Mouse (Mus musculus) lung, embryonic 14.5 days (tissue): Measurements from ENCODE around the gene Gm11232. TPM values are rescaled to one million over a fixed set of nuclear protein-coding genes. Genes with fewer than 3 reads are reported as not detected.

Source experiments
- ATAC-seq: fragments of 200-750 bp; cut with Nextera tagmentation; 2 replicates; pipeline ENCODE4 v1.8.0; 2017; ENCODE audit warnings: mild to moderate bottlenecking, moderate TSS enrichment, moderate library complexity; ENCODE audit not compliant: insufficient read depth
- DNase-seq: peaks from one replicate; pipeline ENCODE4 v3.0.0-alpha.2; 2015
- H3K27ac ChIP-seq: fragments of 300-500 bp; sonication (generic); 2 replicates; pipeline ENCODE4 v1.5.1; 2014; ENCODE audit warnings: low read depth, mild to moderate bottlenecking, moderate library complexity
- H3K27me3 ChIP-seq: fragments of 300-500 bp; sonication (generic); 2 replicates; pipeline ENCODE4 v1.6.1; 2014; ENCODE audit warnings: low read length, control low read depth; ENCODE audit not compliant: insufficient read depth
- H3K36me3 ChIP-seq: fragments of 300-500 bp; sonication (generic); 2 replicates; pipeline ENCODE4 v1.6.1; 2014; ENCODE audit warnings: control low read depth; ENCODE audit not compliant: insufficient read depth
- H3K4me1 ChIP-seq: fragments of 300-500 bp; sonication (generic); 2 replicates; pipeline ENCODE4 v1.6.1; 2014; ENCODE audit warnings: antibody characterized with exemption, control low read depth; ENCODE audit not compliant: insufficient read depth
- H3K4me2 ChIP-seq: fragments of 300-500 bp; sonication (generic); 2 replicates; pipeline ENCODE4 v1.6.1; 2014; ENCODE audit warnings: mild to moderate bottlenecking
- H3K4me3 ChIP-seq: fragments of 300-500 bp; sonication (generic); 2 replicates; pipeline ENCODE4 v1.5.1; 2014; ENCODE audit warnings: low read depth, low read length
- H3K9ac ChIP-seq: fragments of 300-500 bp; sonication (generic); 2 replicates; pipeline ENCODE4 v1.6.1; 2014
- H3K9me3 ChIP-seq: fragments of 300-500 bp; sonication (generic); 2 replicates; pipeline ENCODE4 v1.6.1; 2016; ENCODE audit warnings: low read depth, low read length, control low read depth
- CTCF ChIP-seq: IDR thresholded peaks from 2 replicates; pipeline ENCODE4 v1.5.1; 2016; ENCODE audit warnings: antibody characterized with exemption, low read depth
- WGBS: fragments of 180-500 bp; shearing (Covaris S2); extraction: QIAGEN DNeasy Blood & Tissue Kit; methylation state at CpG from one replicate; pipeline ENCODE4 v1.1.7; 2014; 5-methylcytosine and 5-hydroxymethylcytosine counted together
- polyA plus RNA-seq: library from polyadenylated mRNA; unstranded; fragments of >200 nt; fragmentation: Nextera tagmentation; extraction: Ambion mirVana; gene quantifications from 2 replicates; pipeline ENCODE4 v1.2.1, GENCODE M21; 2014

Gm11232 gene
- polyA plus RNA-seq, 1 experiment from 2014 or later = 0.11 TPM

DNA sequence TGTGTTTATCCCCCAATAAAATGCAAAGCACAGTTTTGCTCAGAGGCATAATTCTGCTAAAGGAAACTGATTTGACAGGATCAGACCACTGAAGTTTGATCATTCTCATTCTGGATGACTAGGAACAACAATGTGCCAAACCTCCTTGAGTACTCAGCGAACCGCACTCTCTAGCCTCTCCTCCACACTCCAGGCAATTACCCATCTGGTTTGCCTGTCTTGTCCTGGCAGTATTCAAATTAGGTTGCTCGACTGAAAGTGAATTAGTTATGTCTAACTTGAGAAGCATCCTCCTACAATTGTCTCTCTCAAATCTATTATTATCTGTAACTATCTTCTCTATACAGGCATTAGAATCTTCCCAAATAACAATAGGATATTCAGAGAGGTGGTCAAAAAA lies 22.5 kb downstream of the Gm11232 start:
- no peak for ATAC-seq

DNA sequence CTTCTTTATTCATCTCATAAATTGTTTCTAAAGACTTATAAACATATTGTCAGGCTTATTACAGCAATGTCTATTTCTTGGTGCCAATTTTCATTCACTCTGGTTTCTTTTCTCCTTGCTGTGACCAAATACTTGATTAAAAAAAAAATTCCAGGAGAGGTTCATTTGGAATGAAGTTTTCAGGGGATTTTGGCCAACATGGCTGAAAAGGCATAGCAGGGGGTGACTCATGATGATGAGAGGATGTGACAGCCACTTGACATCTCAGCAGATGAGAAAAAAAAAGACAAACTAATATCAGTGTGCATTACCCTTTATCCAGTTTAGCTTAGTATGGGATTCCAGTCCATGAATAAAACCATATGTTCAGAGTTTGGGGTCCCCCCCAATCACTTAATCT lies 28.4 kb downstream of the Gm11232 start:
- Histone ChIP-seq H3K9ac (no peak overlapping the region), H3K9me3 (no peaks in the 10 kb centered on the region), H3K4me1 (no peaks in the 10 kb centered on the region), H3K27ac (no peak overlapping the region), H3K36me3 (no peaks in the 10 kb centered on the region), H3K4me3 (no peak overlapping the region), H3K4me2 (no peak overlapping the region), H3K27me3 (no peaks in the 10 kb centered on the region)
- DNase-seq = no peak
- no peak for TF ChIP-seq CTCF
- ATAC-seq = no peak

More for the DNA sequence above, 22.5 kb downstream of the Gm11232 start:
- Histone ChIP-seq H3K9ac (no peak overlapping the region), H3K4me3 (no peak overlapping the region), H3K4me2 (no peak overlapping the region), H3K27ac (no peak overlapping the region), H3K27me3 (no peaks in the 10 kb centered on the region), H3K9me3 (no peaks in the 10 kb centered on the region), H3K36me3 (no peaks in the 10 kb centered on the region), H3K4me1 (no peaks in the 10 kb centered on the region)
- no peak for TF ChIP-seq CTCF
- 81% methylated on average over 3 of the region's 3 CpGs for WGBS
- DNase-seq = no peak

DNA sequence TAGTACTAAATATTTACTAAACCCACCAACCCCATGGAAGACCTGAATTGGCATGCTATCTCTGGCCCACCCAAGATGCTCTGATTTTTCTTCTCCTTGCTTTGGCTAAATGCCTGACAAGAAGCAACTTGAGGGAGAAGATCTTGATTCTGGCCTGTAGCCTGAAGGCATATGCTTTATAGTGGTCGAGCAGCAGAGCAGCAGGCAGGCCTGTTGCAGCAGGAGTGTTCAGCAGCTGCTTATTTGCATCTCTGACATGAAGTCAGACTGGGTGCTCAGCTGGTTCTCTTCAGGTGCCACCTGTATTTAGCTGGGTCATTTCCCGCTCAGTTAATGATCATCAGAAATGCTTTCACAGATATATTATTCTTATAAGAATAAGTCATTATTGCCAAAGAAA lies 30.2 kb downstream of the Gm11232 start:
- no peak overlapping the region for H3K4me3 ChIP-seq
- H3K4me2 ChIP-seq = no peak overlapping the region
- no peak overlapping the region for H3K9ac ChIP-seq
- DNase-seq (peak; percentile 72), ATAC-seq (peak; percentile 95)
- no peaks in the 10 kb centered on the region for H3K9me3 ChIP-seq
- no peak overlapping the region for H3K27ac ChIP-seq
- 26% methylated on average over 2 of the region's 2 CpGs for WGBS
- H3K4me1 ChIP-seq = no peaks in the 10 kb centered on the region
- H3K36me3 ChIP-seq = no peaks in the 10 kb centered on the region
- TF ChIP-seq CTCF = no peak
- no peaks in the 10 kb centered on the region for H3K27me3 ChIP-seq

DNA sequence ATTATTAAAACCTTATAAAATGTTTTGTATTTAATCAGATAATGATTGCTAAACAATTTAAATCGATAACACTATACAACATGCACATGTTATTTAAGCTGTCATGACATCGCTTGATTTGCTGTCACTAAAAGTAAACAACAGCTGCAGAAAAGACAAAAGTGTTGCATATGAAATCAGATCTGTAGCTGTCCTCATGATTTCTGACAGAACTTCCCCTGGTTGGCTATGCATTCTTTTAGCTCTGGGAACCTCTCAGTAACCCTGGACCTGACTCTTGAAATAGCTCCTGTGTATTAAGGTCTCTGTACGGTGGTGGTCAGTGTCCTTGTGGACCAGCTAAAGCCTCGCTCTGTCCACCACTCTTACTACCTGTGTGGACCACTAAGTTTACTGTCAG lies 30.7 kb downstream of the Gm11232 start:
- H3K4me2 ChIP-seq = no peak overlapping the region
- DNase-seq (peak; percentile 17), ATAC-seq (no peak)
- no peaks in the 10 kb centered on the region for H3K4me1 ChIP-seq
- H3K36me3 ChIP-seq = no peaks in the 10 kb centered on the region
- WGBS = 45% methylated on average over 4 of the region's 4 CpGs
- no peaks in the 10 kb centered on the region for H3K27me3 ChIP-seq
- H3K4me3 ChIP-seq = no peak overlapping the region
- no peak for TF ChIP-seq CTCF
- no peak overlapping the region for H3K27ac ChIP-seq
- no peak overlapping the region for H3K9ac ChIP-seq
- H3K9me3 ChIP-seq = no peaks in the 10 kb centered on the region

DNA sequence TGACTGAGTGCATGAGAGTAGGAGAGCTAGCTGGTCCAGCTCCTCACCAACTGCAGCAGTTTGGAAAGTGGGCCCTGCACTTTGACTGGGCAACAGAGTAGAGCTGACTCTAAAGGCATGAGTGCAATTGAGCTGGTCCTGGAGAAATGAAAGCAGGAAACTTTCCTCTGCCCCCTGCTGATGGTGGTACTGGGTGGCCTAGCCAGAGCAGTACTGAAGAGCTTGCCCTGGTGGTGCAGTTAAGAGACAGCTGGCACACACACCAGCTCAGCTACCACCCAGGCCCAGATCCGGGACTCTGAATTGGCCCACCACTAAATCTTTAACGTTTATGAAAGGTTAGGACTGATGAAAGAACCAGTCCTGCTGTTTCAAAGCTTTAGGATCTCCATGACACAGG lies 31.9 kb downstream of the Gm11232 start:
- no peak overlapping the region for H3K9ac ChIP-seq
- H3K27me3 ChIP-seq = no peaks in the 10 kb centered on the region
- H3K9me3 ChIP-seq = no peaks in the 10 kb centered on the region
- H3K4me3 ChIP-seq = no peak overlapping the region
- no peak overlapping the region for H3K27ac ChIP-seq
- no peaks in the 10 kb centered on the region for H3K36me3 ChIP-seq
- DNase-seq (no peak), ATAC-seq (peak; percentile 54; the same call in 1 of the 2 replicates)
- no peaks in the 10 kb centered on the region for H3K4me1 ChIP-seq
- no peak for TF ChIP-seq CTCF
- no peak overlapping the region for H3K4me2 ChIP-seq
- WGBS = 54% methylated on average over 2 of the region's 2 CpGs
